Mouse (Mus musculus) liver, embryonic 13.5 days (tissue): Measurements from ENCODE around the gene Dab2ip. TPM values are rescaled to one million over a fixed set of nuclear protein-coding genes. Genes with fewer than 3 reads are reported as not detected.

Source experiments
- ATAC-seq: fragments of 200-750 bp; cut with Nextera tagmentation; 2 replicates; pipeline ENCODE4 v1.8.0; 2017; ENCODE audit warnings: low read depth, mild to moderate bottlenecking, moderate number of reproducible peaks, moderate library complexity
- DNase-seq: peaks from one replicate; pipeline ENCODE4 v3.0.0; 2022
- H3K27ac ChIP-seq: fragments of 300-500 bp; sonication (generic); 2 replicates; pipeline ENCODE4 v1.5.1; 2015; ENCODE audit warnings: moderate library complexity, mild to moderate bottlenecking, inconsistent platforms
- H3K27me3 ChIP-seq: fragments of 300-500 bp; sonication (generic); 2 replicates; pipeline ENCODE4 v1.6.1; 2015; ENCODE audit warnings: mild to moderate bottlenecking, inconsistent platforms
- H3K36me3 ChIP-seq: fragments of 300-500 bp; sonication (generic); 2 replicates; pipeline ENCODE4 v1.6.1; 2015; ENCODE audit warnings: mild to moderate bottlenecking, inconsistent platforms
- H3K4me1 ChIP-seq: fragments of 300-500 bp; sonication (generic); replicated peaks from 2 replicates; pipeline ENCODE4 v1.6.1; 2015; ENCODE audit warnings: inconsistent platforms
- H3K4me2 ChIP-seq: fragments of 300-500 bp; sonication (generic); 2 replicates; pipeline ENCODE4 v1.6.1; 2015; ENCODE audit warnings: inconsistent platforms, mild to moderate bottlenecking, moderate library complexity
- H3K4me3 ChIP-seq: fragments of 300-500 bp; sonication (generic); replicated peaks from 2 replicates; pipeline ENCODE4 v1.5.1; 2015; ENCODE audit warnings: mild to moderate bottlenecking, inconsistent platforms
- H3K9ac ChIP-seq: fragments of 300-500 bp; sonication (generic); 2 replicates; pipeline ENCODE4 v1.6.1; 2015; ENCODE audit warnings: mild to moderate bottlenecking, inconsistent platforms
- H3K9me3 ChIP-seq: fragments of 300-500 bp; sonication (generic); replicated peaks from 2 replicates; pipeline ENCODE4 v1.6.1; 2016; ENCODE audit warnings: inconsistent platforms
- WGBS: fragments of 180-500 bp; shearing (Covaris S2); methylation state at CpG from one replicate; pipeline ENCODE4 v1.1.7; 2015; ENCODE audit not compliant: insufficient replicate concordance; 5-methylcytosine and 5-hydroxymethylcytosine counted together
- polyA plus RNA-seq: library from polyadenylated mRNA; unstranded; fragments of >200 nt; fragmentation: Nextera tagmentation; extraction: Ambion mirVana; gene quantifications from 2 replicates; pipeline ENCODE4 v1.2.1, GENCODE M21; 2015

Dab2ip gene
- polyA plus RNA-seq, 1 experiment from 2014 or later, result 6.7 TPM

DNA sequence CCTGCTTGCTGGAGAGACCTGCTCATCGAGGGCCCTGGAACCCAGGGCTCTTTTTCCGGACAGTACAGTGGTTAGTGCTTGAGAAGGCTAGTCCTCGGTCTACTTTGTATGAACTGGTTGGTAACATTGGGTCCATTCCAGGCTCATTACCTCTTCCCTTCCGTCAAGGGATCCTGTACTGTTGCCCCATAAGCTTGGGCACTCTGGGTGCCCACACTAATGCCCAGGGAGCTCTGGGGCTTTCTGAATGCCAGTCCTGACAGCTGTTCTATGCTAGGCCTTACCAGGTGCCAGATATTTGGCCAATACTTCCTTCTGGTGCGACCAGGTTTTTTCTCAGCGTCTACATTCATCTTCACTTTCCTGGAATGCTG lies 66.9 kb downstream of the Dab2ip start:
- Histone ChIP-seq H3K4me2 (no peak overlapping the region), H3K9me3 (no peaks in the 10 kb centered on the region), H3K9ac (no peak overlapping the region), H3K27ac (no peak overlapping the region), H3K36me3 (peaks cover 3% of the 10 kb centered on the region; the same call in 1 of the 2 replicates), H3K27me3 (peaks cover 37% of the 10 kb centered on the region), H3K4me1 (peaks cover 58% of the 10 kb centered on the region), H3K4me3 (no peak overlapping the region)
- no peak for ATAC-seq
- WGBS, result 63% methylated on average over 6 of the region's 6 CpGs
- no peak for DNase-seq

DNA sequence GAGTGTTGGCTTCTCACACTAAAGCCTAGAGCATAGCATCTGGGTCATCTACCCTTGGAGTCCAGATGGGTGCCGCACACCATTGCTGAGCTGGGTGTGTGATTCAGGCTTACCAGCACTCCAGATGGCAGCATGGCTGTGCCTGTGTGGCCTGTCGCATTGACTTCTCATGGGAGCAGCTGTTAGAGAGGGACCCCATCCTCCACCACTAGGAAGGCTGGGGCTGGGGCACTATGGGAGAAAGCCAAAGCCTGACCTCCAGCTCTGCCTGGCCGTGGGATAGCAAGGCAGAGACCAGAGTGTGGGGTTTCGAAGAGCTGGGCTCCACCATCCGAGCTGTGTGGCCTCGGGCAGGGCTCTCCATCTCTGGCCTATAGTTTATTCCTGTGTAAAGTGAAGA lies 67.5 kb downstream of the Dab2ip start:
- no peak overlapping the region for H3K27ac ChIP-seq
- H3K9ac ChIP-seq, result no peak overlapping the region
- WGBS, result 67% methylated on average over 6 of the region's 6 CpGs
- peaks cover 3% of the 10 kb centered on the region; the same call in 1 of the 2 replicates for H3K36me3 ChIP-seq
- peaks cover 33% of the 10 kb centered on the region for H3K27me3 ChIP-seq
- H3K4me1 ChIP-seq, result peaks cover 53% of the 10 kb centered on the region
- no peak for ATAC-seq
- no peaks in the 10 kb centered on the region for H3K9me3 ChIP-seq
- H3K4me3 ChIP-seq, result no peak overlapping the region
- DNase-seq, result no peak
- no peak overlapping the region for H3K4me2 ChIP-seq

DNA sequence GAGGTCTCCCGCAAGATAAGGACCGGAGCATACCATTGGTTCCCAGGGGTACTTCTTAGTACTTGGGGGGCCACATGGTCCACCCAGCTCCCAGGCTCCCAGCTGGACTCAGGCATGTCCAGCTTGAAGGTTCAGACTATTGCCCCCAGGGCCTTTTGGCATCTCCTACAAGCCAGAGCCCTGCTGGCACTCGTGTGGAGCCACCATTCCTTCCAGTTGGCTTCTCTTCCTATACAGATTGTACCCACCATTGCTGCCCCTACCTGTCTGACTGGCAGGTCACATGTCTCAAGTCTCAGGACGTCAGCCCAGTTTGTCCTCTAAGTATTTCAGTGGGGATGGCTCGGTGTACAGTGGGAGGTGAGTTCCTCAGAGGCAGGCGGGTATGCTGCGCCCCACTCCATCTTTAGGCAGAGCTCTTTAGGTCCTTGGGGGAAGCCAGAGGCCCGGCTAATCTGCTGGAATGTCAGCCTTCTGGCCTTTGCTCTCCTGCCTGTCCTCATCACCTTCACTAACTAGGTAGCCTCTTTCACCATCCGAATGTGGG lies 68.2 kb downstream of the Dab2ip start:
- H3K36me3 ChIP-seq, result peaks cover 3% of the 10 kb centered on the region; the same call in 1 of the 2 replicates
- H3K27me3 ChIP-seq, result peaks cover 26% of the 10 kb centered on the region
- H3K9me3 ChIP-seq, result no peaks in the 10 kb centered on the region
- no peak overlapping the region for H3K27ac ChIP-seq
- H3K4me2 ChIP-seq, result no peak overlapping the region
- no peak overlapping the region for H3K4me3 ChIP-seq
- no peak overlapping the region for H3K9ac ChIP-seq
- WGBS, result 67% methylated on average over 9 of the region's 9 CpGs
- peaks cover 46% of the 10 kb centered on the region for H3K4me1 ChIP-seq
- no peak for DNase-seq
- no peak for ATAC-seq

DNA sequence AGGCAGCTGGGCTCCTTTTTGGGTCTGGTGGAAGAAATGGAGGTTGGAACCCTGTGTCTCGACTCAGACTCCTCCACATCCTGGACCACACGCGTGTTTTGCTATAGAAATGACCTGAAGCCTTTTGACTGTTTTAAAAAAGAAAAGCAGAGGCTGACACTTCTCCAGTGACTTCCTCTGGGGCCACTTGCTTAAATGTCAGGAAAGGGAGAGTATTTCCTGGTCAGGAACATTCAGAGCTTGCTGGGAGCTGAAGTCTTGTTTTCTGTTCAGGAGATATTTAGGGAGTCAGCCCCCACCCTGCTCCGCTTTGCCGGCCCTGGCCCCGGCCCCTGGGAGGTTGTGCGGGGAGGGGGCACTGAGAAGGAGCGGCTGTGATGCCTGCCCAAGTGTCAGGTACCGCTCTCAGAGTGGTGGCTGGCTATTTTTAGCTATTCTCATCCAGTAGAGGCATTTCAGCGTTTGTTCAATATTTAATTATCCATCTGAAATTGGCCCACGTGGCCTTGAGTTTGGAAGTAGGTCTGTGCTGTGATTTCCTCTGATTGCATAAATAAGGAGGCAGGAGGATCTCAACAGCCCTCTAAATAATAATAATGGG lies 69.3 kb downstream of the Dab2ip start:
- no peak overlapping the region for H3K4me2 ChIP-seq
- peaks cover 34% of the 10 kb centered on the region for H3K4me1 ChIP-seq
- no peak overlapping the region for H3K27ac ChIP-seq

DNA sequence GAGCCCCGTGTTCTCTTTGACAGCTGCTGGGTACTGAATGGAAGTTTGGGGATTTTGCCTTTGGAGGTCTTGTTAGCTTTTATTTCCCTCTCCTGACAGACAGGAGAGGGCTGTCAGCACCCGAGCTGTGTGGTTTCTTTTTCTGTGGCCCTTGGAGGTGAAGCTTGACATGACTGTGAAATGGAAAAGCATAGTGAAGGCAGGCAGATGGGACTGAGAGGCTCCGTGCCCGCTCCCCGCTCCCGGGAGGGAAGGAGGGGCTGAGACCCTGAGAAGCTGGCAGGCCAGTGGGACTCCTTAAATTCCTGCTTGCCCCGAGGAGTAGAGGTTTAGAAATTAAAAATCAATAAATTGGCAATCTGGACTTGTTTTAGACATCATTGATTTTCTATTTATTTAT lies 70.0 kb downstream of the Dab2ip start:
- no peaks in the 10 kb centered on the region for H3K9me3 ChIP-seq
- H3K4me2 ChIP-seq, result no peak overlapping the region
- H3K4me3 ChIP-seq, result no peak overlapping the region
- peaks cover 28% of the 10 kb centered on the region for H3K4me1 ChIP-seq
- DNase-seq, result no peak
- H3K27me3 ChIP-seq, result peaks cover 8% of the 10 kb centered on the region
- H3K27ac ChIP-seq, result no peak overlapping the region
- H3K36me3 ChIP-seq, result peaks cover 3% of the 10 kb centered on the region; the same call in 1 of the 2 replicates
- WGBS, result 61% methylated on average over 7 of the region's 7 CpGs
- ATAC-seq, result no peak
- H3K9ac ChIP-seq, result no peak overlapping the region

More for the DNA sequence above, 69.3 kb downstream of the Dab2ip start:
- WGBS, result 49% methylated on average over 11 of the region's 11 CpGs
- H3K4me3 ChIP-seq, result no peak overlapping the region
- DNase-seq (no peak), ATAC-seq (no peak)
- H3K27me3 ChIP-seq, result peaks cover 15% of the 10 kb centered on the region
- H3K9ac ChIP-seq, result no peak overlapping the region
- H3K9me3 ChIP-seq, result no peaks in the 10 kb centered on the region
- peaks cover 3% of the 10 kb centered on the region; the same call in 1 of the 2 replicates for H3K36me3 ChIP-seq

DNA sequence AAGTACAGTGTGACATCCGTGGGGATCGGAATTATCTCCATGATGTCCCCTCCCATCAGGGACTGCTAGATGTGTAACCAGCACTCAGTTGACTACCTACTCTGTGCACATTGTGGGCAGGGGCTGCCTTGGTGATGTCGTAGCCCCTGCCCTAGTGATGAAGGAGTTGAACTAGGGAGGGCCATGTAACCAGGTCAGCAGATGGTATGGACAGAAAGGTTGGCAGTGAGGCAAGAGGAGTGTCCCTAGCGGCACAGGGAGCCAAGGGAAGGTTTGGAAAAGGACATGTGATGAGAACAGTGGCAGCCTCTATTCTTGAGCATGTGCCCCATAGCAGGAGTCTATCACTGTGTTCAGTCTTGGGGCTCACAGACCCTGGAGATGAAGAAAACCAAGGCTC lies 70.6 kb downstream of the Dab2ip start:
- H3K27me3 ChIP-seq, result 0 out of 2 replicates have a peak, but pooled peaks cover 2% of the 10 kb centered on the region
- H3K9me3 ChIP-seq, result no peaks in the 10 kb centered on the region
- H3K4me1 ChIP-seq, result peaks cover 22% of the 10 kb centered on the region
- H3K4me3 ChIP-seq, result no peak overlapping the region
- H3K36me3 ChIP-seq, result peaks cover 3% of the 10 kb centered on the region; the same call in 1 of the 2 replicates
- 69% methylated on average over 4 of the region's 4 CpGs for WGBS
- no peak overlapping the region for H3K4me2 ChIP-seq
- H3K27ac ChIP-seq, result no peak overlapping the region
- ATAC-seq, result no peak
- H3K9ac ChIP-seq, result no peak overlapping the region
- DNase-seq, result no peak

DNA sequence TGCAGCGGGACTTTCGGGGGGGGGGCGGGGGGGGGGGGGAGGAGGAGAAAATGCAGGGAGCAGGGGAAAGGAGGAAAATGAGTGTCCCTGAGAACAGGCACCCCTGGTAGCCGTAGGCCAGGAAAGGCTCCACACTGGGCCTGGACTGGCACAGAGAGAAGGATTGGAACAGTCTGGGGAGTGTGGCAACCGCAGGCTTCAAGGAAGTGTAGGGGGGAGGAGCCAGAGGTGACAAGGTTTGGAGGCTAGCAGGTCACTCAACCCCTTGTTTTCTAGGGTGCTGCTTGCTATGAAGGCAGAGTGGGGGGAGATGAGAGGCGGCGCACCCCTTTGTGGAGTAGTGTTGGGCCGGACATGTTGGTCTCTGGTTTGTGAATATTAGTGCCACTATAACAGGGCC lies 71.1 kb downstream of the Dab2ip start:
- H3K36me3 ChIP-seq, result peaks cover 3% of the 10 kb centered on the region; the same call in 1 of the 2 replicates

DNA sequence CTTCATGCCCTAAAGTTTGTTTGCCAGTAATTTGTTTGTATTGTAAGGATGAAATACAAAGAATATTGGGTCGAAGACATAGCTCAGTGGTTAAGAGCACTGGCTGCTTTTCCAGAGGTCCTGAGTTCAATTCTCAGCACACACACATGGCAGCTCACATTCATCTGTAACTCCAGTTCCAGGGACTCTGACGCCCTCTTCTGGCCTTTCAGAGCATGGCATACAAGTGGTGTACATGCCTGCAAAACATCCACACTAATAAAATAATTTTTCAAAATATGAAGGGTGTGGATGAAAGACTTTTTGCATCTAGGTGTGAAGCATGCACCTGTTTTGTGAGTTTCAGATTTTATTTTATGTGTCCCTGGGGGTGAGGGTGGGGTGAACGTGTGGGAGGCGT lies 75.3 kb downstream of the Dab2ip start:
- Histone ChIP-seq H3K4me1 (peaks cover 9% of the 10 kb centered on the region; the same call in 1 of the 2 replicates), H3K27me3 (no peaks in the 10 kb centered on the region), H3K9me3 (no peaks in the 10 kb centered on the region), H3K4me2 (no peak overlapping the region), H3K36me3 (0 out of 2 replicates have a peak, but pooled peaks cover 3% of the 10 kb centered on the region), H3K9ac (no peak overlapping the region), H3K27ac (no peak overlapping the region), H3K4me3 (no peak overlapping the region)
- 68% methylated on average over 4 of the region's 4 CpGs for WGBS
- DNase-seq (no peak), ATAC-seq (no peak)

More for the DNA sequence above, 71.1 kb downstream of the Dab2ip start:
- Histone ChIP-seq H3K9ac (no peak overlapping the region), H3K4me3 (no peak overlapping the region), H3K27ac (no peak overlapping the region), H3K9me3 (no peaks in the 10 kb centered on the region), H3K4me1 (peaks cover 22% of the 10 kb centered on the region), H3K27me3 (no peaks in the 10 kb centered on the region), H3K4me2 (no peak overlapping the region)
- DNase-seq (no peak), ATAC-seq (no peak)
- 79% methylated on average over 7 of the region's 8 CpGs for WGBS

DNA sequence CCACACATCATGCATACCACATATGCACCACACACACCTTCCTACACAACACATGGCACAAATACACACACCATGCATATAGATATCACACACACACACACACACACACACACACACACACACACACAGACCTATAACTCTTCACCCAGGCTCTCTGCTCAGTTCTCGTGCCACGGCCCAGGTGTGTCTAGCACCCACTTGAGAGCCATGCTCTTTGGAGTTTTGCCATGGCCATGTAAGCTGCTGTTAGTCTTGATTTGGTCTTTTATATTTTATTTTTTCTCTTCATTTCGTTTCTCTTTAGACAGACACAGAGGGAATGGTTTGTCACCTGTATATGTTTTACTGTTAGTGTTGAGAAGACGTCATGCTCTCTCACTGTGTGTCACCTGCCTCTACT lies 76.9 kb downstream of the Dab2ip start:
- Histone ChIP-seq H3K4me1 (peaks cover 9% of the 10 kb centered on the region; the same call in 1 of the 2 replicates), H3K9me3 (no peaks in the 10 kb centered on the region), H3K4me3 (no peak overlapping the region), H3K27ac (no peak overlapping the region), H3K9ac (no peak overlapping the region), H3K27me3 (no peaks in the 10 kb centered on the region), H3K4me2 (no peak overlapping the region), H3K36me3 (no peaks in the 10 kb centered on the region)
- ATAC-seq, result no peak
- WGBS, result 61% methylated on average over 4 of the region's 4 CpGs
- DNase-seq, result no peak

DNA sequence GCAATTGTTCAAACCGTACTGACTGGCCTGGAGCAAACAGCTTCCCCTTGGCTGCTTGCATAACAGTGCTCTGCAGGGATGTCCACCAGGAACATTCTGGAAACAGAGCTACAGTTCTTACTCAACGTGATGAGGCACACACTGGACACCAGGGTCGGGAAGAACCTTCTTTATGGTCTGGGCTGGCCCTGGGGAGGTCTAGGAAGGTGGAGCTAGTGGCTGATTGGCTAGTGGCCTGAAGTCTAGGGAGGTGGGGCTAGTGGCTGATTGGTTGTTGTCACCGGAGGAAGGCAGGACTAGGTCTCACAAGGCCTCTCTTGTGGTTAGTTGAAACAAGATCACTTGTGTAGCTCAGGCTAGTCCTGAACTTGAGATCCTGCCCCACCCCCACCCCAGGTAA lies 77.5 kb downstream of the Dab2ip start:
- H3K9ac ChIP-seq, result no peak overlapping the region
- H3K4me1 ChIP-seq, result peaks cover 9% of the 10 kb centered on the region; the same call in 1 of the 2 replicates
- whole genome bisulfite sequencing, result 48% methylated on average over 4 of the region's 4 CpGs
- H3K36me3 ChIP-seq, result no peaks in the 10 kb centered on the region
- H3K4me2 ChIP-seq, result no peak overlapping the region
- no peak for ATAC-seq
- H3K9me3 ChIP-seq, result no peaks in the 10 kb centered on the region
- H3K4me3 ChIP-seq, result no peak overlapping the region
- no peak overlapping the region for H3K27ac ChIP-seq
- H3K27me3 ChIP-seq, result no peaks in the 10 kb centered on the region
- no peak for DNase-seq

DNA sequence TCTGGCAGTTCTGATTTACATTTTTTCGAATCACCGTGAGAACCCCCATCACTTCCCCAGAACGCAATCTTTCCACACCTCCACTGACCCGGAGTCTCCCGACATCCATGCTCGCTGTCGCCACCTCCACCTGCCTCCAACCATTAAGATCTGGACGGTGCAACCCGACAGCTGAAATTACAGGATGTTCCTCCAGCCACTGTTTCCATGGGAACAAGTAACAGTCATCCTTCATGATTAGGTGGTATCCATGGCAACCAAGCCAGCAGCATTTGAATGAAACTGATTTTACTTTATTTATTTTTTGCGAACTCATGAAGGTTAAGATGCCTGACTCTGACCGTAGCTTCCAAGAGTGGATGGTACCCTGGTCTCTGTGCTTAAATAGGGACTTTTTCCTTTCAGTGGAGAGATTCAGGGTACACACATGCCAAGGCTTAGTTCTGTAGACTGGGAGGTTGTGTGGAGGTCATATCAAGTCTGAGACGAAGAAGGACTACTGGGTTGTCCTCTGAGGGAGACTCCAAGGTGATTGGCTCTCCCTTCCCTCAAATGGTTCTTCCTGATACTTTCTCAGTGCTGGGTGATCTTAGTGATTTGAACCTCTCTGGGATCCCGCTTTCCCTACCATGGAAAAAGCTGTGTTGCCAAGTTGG lies 79.9 kb downstream of the Dab2ip start:
- 73% methylated on average over 13 of the region's 13 CpGs for WGBS
- H3K36me3 ChIP-seq, result no peaks in the 10 kb centered on the region
- ATAC-seq (no peak), DNase-seq (no peak)
- no peak overlapping the region for H3K9ac ChIP-seq
- peaks cover 9% of the 10 kb centered on the region; the same call in 1 of the 2 replicates for H3K4me1 ChIP-seq
- no peaks in the 10 kb centered on the region for H3K27me3 ChIP-seq
- no peak overlapping the region for H3K4me3 ChIP-seq
- no peaks in the 10 kb centered on the region for H3K9me3 ChIP-seq
- no peak overlapping the region for H3K27ac ChIP-seq
- no peak overlapping the region for H3K4me2 ChIP-seq
